Mouse (Mus musculus) left cerebral cortex, postnatal 14 days (tissue): ENCODE measurements around the gene Slc12a1. TPM values are rescaled to one million over a fixed set of nuclear protein-coding genes. Genes with fewer than 3 reads are reported as not detected.
A peak's percentile ranks its signal among the peaks of the same experiment; 100 is the strongest.

Experiments used
- DNase-seq, 2 experiments: peaks; one replicate each; pipeline ENCODE4 v3.0.0; 2021 to 2022; ENCODE audit warnings: low spot score in 2 of 2, mixed read lengths in 1 of 2
- intact Hi-C: fragments of 180-260 bp; cut with DNase I; formaldehyde crosslinking; loops from one replicate; pipeline ENCODE4 v1.15.1; 2025
- total RNA-seq, 2 experiments: library from RNA; stranded (reverse); gene quantifications; 2 replicates each; pipeline ENCODE4 v1.2.3; 2021

Slc12a1 gene
- total RNA-seq, 2 experiments from 2014 or later = 0.06 to 0.07 TPM

GRCm38 (mm10) chr2:125192905-125193304, 40.6 kb downstream of the Slc12a1 start:
- no peak for DNase-seq
- intact Hi-C loops = no loop called here

- DNase-seq = peak in 1 of 2 experiments; percentile 7
- intact Hi-C loops = no loop called here
These were observed 44.5 kb downstream of the Slc12a1 start for GRCm38 (mm10) chr2:125196771-125197170.

- DNase-seq = no peak
- intact Hi-C loops = no loop called here
These were observed 56.7 kb downstream of the Slc12a1 start for GRCm38 (mm10) chr2:125208894-125209596.

- no peak for DNase-seq
- intact Hi-C loops = loop anchor here (10.0 kb wide), 2 partner anchors 277 to 1107 kb away; no protein-coding TSS in a partner anchor
These were observed 59.7 kb downstream of the Slc12a1 start for GRCm38 (mm10) chr2:125211831-125212510.

GRCm38 (mm10) chr2:125214592-125214991, 62.3 kb downstream of the Slc12a1 start:
- peak; percentile 78 to 89 for DNase-seq
- intact Hi-C loops = loop anchor here (10.0 kb wide), 2 partner anchors 280 to 1110 kb away; no protein-coding TSS in a partner anchor

- no peak for DNase-seq
- intact Hi-C loops = loop anchor here (10.0 kb wide), 2 partner anchors 282 to 1112 kb away; no protein-coding TSS in a partner anchor
These were observed 65.0 kb downstream of the Slc12a1 start for GRCm38 (mm10) chr2:125217286-125217685.

GRCm38 (mm10) chr2:125218566-125218965, 66.3 kb downstream of the Slc12a1 start:
- intact Hi-C loops = loop anchor here (10.0 kb wide), 2 partner anchors 284 to 1114 kb away; no protein-coding TSS in a partner anchor
- no peak for DNase-seq

- no peak for DNase-seq
- intact Hi-C loops = loop anchor here (10.0 kb wide), 2 partner anchors 284 to 1114 kb away; no protein-coding TSS in a partner anchor
These were observed 67.0 kb downstream of the Slc12a1 start for GRCm38 (mm10) chr2:125219268-125219667.

- intact Hi-C loops = no loop called here
- no peak for DNase-seq
These were observed 69.4 kb downstream of the Slc12a1 start for GRCm38 (mm10) chr2:125221673-125222072.

GRCm38 (mm10) chr2:125228472-125229409, 76.4 kb downstream of the Slc12a1 start:
- intact Hi-C loops = no loop called here
- no peak for DNase-seq

- intact Hi-C loops = no loop called here
- no peak for DNase-seq
These were observed 79.9 kb downstream of the Slc12a1 start for GRCm38 (mm10) chr2:125232183-125232582.

GRCm38 (mm10) chr2:125233537-125233936, 81.2 kb downstream of the Slc12a1 start:
- DNase-seq = no peak
- intact Hi-C loops = no loop called here

GRCm38 (mm10) chr2:125234049-125234448, 81.7 kb downstream of the Slc12a1 start:
- DNase-seq = no peak
- intact Hi-C loops = no loop called here

GRCm38 (mm10) chr2:125245545-125246285, 93.4 kb downstream of the Slc12a1 start:
- intact Hi-C loops = no loop called here
- no peak for DNase-seq

- intact Hi-C loops = no loop called here
- no peak for DNase-seq
These were observed 94.4 kb downstream of the Slc12a1 start for GRCm38 (mm10) chr2:125246669-125247068.

GRCm38 (mm10) chr2:125247108-125247961, 95.0 kb downstream of the Slc12a1 start, which contains the start of gene Dut:
Dut (plus strand) TSS chr2:125247190.
- DNase-seq = peak; percentile 88
- intact Hi-C loops = no loop called here

GRCm38 (mm10) chr2:125247962-125248235, 95.6 kb downstream of the Slc12a1 start:
- intact Hi-C loops = no loop called here
- DNase-seq = no peak

- DNase-seq = no peak
- intact Hi-C loops = no loop called here
These were observed 96.0 kb downstream of the Slc12a1 start for GRCm38 (mm10) chr2:125248256-125248655.
